Mouse (Mus musculus): ENCODE data around the gene Slc9a8. TPM values are rescaled to one million over a fixed set of nuclear protein-coding genes. Genes with fewer than 3 reads are reported as not detected.
A peak's percentile ranks its signal among the peaks of the same experiment; 100 is the strongest.

Gene Slc9a8
- total RNA-seq, 2 experiments from 2014 or later = 29.9 to 33.3 TPM

- DNase-seq (ENCODE audit: low spot score in 2 of 2) = no peak
Measured at GRCm38 (mm10) chr2:167407296-167407929, 14.1 kb upstream of the Slc9a8 start.

- no peak for DNase-seq (ENCODE audit: low spot score in 2 of 2)
Measured at GRCm38 (mm10) chr2:167414461-167414860, 7.1 kb upstream of the Slc9a8 start.

GRCm38 (mm10) chr2:167415970-167416563, 5.4 kb upstream of the Slc9a8 start:
- no peak for DNase-seq (ENCODE audit: low spot score in 2 of 2)

GRCm38 (mm10) chr2:167417048-167417447, 4.5 kb upstream of the Slc9a8 start:
- no peak for DNase-seq (ENCODE audit: low spot score in 2 of 2)

GRCm38 (mm10) chr2:167417694-167418093, 3.8 kb upstream of the Slc9a8 start:
- peak; percentile 58 to 74 for DNase-seq (ENCODE audit: low spot score in 2 of 2)

- peak; percentile 19 to 62 for DNase-seq (ENCODE audit: low spot score in 2 of 2)
Measured at GRCm38 (mm10) chr2:167419204-167419603, 2.3 kb upstream of the Slc9a8 start.

GRCm38 (mm10) chr2:167420811-167421241, 686 bp upstream of the Slc9a8 start:
- no peak for DNase-seq (ENCODE audit: low spot score in 2 of 2)

GRCm38 (mm10) chr2:167422150-167422470, 598 bp downstream of the Slc9a8 start:
- DNase-seq (ENCODE audit: low spot score in 2 of 2) = no peak

- DNase-seq (ENCODE audit: low spot score in 2 of 2) = no peak
Measured at GRCm38 (mm10) chr2:167423031-167423611, 1.6 kb downstream of the Slc9a8 start.

- no peak for DNase-seq (ENCODE audit: low spot score in 2 of 2)
Measured at GRCm38 (mm10) chr2:167424040-167424439, 2.5 kb downstream of the Slc9a8 start.

GRCm38 (mm10) chr2:167424516-167424915, 3.0 kb downstream of the Slc9a8 start:
- DNase-seq (ENCODE audit: low spot score in 2 of 2) = no peak

GRCm38 (mm10) chr2:167425407-167425806, 3.9 kb downstream of the Slc9a8 start:
- DNase-seq (ENCODE audit: low spot score in 2 of 2) = no peak

- DNase-seq (ENCODE audit: low spot score in 2 of 2) = no peak
Measured at GRCm38 (mm10) chr2:167429596-167429995, 8.1 kb downstream of the Slc9a8 start.

- DNase-seq (ENCODE audit: low spot score in 2 of 2) = no peak
Measured at GRCm38 (mm10) chr2:167430737-167431417, 9.4 kb downstream of the Slc9a8 start.

- no peak for DNase-seq (ENCODE audit: low spot score in 2 of 2)
Measured at GRCm38 (mm10) chr2:167431418-167431776, 9.9 kb downstream of the Slc9a8 start.

GRCm38 (mm10) chr2:167434570-167434969, 13.1 kb downstream of the Slc9a8 start:
- no peak for DNase-seq (ENCODE audit: low spot score in 2 of 2)

- no peak for DNase-seq (ENCODE audit: low spot score in 2 of 2)
Measured at GRCm38 (mm10) chr2:167435631-167436030, 14.1 kb downstream of the Slc9a8 start.

- peak; percentile 24 to 62 for DNase-seq (ENCODE audit: low spot score in 2 of 2)
Measured at GRCm38 (mm10) chr2:167436371-167436770, 14.9 kb downstream of the Slc9a8 start.

GRCm38 (mm10) chr2:167439422-167439821, 17.9 kb downstream of the Slc9a8 start:
- no peak for DNase-seq (ENCODE audit: low spot score in 2 of 2)

- no peak for DNase-seq (ENCODE audit: low spot score in 2 of 2)
Measured at GRCm38 (mm10) chr2:167443411-167444193, 22.1 kb downstream of the Slc9a8 start.
